Mouse (Mus musculus): Measurements from ENCODE around the gene Ifitm1. TPM values are rescaled to one million over a fixed set of nuclear protein-coding genes. Genes with fewer than 3 reads are reported as not detected.

The Ifitm1 gene
- polyA plus RNA-seq, 1 experiment from 2014 or later, result 8.0 TPM

DNA sequence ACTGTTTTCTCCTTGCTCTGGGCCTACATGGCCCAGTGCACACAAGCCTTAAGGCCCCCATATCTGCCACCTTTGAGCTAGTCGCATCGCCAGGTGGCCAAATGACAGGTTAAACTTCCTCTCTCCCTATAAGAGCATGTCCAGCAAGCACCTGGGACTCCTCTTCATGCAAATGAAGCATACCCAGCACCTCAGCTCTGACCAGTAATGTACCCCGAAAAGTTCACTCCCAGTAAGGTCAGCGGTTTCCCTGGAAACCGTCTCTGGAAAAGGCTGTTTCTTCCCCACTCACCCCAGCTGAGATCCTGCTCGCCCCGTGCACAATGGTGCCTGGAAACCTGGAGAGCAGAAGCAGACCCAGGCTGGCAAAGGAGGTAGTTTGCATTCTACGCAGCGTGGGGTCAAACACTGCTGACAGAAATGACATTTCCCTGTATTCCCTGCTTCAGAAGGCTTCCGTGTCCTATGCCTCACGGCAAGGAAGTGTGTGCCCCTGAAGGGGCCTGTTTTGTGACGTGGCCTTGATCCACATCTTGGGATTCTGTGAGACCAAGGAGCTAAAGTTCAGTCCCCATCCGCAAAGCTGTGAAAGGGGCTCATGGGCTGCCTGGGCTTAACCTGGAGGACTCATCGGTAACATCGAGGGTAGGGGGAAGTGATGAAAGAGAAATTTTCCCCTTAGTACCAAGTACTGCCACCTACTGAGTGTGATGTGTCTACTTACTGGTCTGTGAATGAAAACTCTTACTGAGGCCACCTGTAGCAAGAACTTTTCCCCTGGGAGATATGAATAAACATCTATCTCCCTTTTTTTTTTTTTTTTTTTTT lies 34.1 kb downstream of the Ifitm1 start:
- no peaks in the 10 kb centered on the region for H3K4me1 ChIP-seq (ENCODE audit: control insufficient read depth, insufficient read depth, low read length)
- H3K9ac ChIP-seq (ENCODE audit: low read length), result no peak overlapping the region
- H3K36me3 ChIP-seq (ENCODE audit: control insufficient read depth, insufficient read depth, low read length), result no peaks in the 10 kb centered on the region
- no peaks in the 10 kb centered on the region for H3K9me3 ChIP-seq (ENCODE audit: control insufficient read depth, low read length)
- no peak overlapping the region for H3K4me3 ChIP-seq (ENCODE audit: low read depth, low read length)
- ATAC-seq (ENCODE audit: low FRiP score) (no peak), DNase-seq (ENCODE audit: low spot score, missing footprints) (no peak)
- no peak overlapping the region for H3K27ac ChIP-seq (ENCODE audit: low read depth, low read length)
- H3K4me2 ChIP-seq, result no peak overlapping the region
- WGBS, result 77% methylated on average over 15 of the region's 15 CpGs
- H3K27me3 ChIP-seq (ENCODE audit: control insufficient read depth, insufficient read depth, low read length), result no peaks in the 10 kb centered on the region

DNA sequence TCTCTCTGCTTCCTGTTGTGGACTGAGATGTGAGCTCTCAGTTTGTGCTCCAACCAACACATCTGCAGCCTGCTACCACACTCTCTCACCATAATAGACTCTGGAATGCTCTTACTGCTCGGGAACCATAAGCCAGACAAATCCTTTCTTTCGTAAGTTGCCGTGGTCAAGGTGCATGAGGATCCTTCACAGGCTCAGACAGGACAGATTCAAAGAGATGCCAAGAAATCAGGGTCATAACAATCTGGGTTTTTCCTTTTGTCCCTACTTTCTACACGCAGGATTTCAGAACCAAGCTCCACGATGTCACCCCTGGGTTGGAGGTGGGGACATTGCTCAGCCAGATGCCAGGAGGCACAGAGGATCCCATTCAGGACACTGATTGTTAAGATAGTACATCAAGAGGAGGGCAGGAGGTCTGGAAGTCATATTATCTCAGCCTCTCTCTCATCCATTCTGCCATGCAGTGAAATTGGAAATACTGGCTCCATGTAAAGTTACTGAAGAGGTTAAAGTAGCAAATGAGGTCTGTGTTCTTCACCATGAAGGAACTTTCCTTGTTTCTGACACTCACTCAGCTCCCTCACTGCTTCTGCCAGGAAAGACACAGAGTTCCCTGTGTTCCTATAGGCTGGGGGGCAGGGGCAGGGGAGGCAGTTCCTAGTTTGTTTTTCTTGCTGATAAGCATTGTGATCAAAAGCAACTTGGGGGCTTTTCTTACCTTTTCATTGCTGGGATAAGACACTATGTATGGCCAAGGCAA lies 36.4 kb downstream of the Ifitm1 start:
- ATAC-seq (ENCODE audit: low FRiP score), result no peak
- Histone ChIP-seq H3K9ac (ENCODE audit: low read length) (no peak overlapping the region), H3K4me3 (ENCODE audit: low read depth, low read length) (no peak overlapping the region), H3K4me1 (ENCODE audit: control insufficient read depth, insufficient read depth, low read length) (peaks cover 3% of the 10 kb centered on the region; the same call in 1 of the 2 replicates), H3K4me2 (no peak overlapping the region), H3K27ac (ENCODE audit: low read depth, low read length) (no peak overlapping the region), H3K27me3 (ENCODE audit: control insufficient read depth, insufficient read depth, low read length) (no peaks in the 10 kb centered on the region; the same call in 1 of the 2 replicates), H3K36me3 (ENCODE audit: control insufficient read depth, insufficient read depth, low read length) (no peaks in the 10 kb centered on the region), H3K9me3 (ENCODE audit: control insufficient read depth, low read length) (no peaks in the 10 kb centered on the region)
- no peak for DNase-seq (ENCODE audit: low spot score, missing footprints)
- WGBS, result 83% methylated on average over 5 of the region's 5 CpGs

DNA sequence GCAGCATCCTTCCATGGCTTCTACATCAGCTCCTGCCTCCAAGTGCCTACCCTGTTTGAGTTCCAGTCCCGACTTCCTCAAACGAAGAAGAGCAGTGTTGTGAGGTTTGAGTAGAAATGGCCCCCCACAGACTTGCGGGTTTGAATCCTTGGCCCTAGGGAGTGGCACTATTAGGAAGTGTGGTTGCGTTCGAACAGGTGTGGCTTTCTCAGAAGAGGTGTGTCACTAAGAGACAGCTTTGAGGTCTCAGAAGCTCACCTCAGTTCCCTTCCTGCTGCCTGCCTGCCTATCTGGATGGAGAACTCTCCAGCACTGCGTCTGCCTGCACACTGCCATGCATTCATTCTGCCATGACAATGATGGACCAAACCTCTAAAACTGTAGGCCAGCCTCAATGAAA lies 39.4 kb downstream of the Ifitm1 start:
- Histone ChIP-seq H3K4me3 (ENCODE audit: low read depth, low read length) (no peak overlapping the region), H3K9ac (ENCODE audit: low read length) (no peak overlapping the region), H3K9me3 (ENCODE audit: control insufficient read depth, low read length) (no peaks in the 10 kb centered on the region), H3K4me1 (ENCODE audit: control insufficient read depth, insufficient read depth, low read length) (peaks cover 3% of the 10 kb centered on the region; the same call in 1 of the 2 replicates), H3K4me2 (no peak overlapping the region), H3K27ac (ENCODE audit: low read depth, low read length) (no peak overlapping the region), H3K27me3 (ENCODE audit: control insufficient read depth, insufficient read depth, low read length) (no peaks in the 10 kb centered on the region; the same call in 1 of the 2 replicates), H3K36me3 (ENCODE audit: control insufficient read depth, insufficient read depth, low read length) (no peaks in the 10 kb centered on the region)
- DNase-seq (ENCODE audit: low spot score, missing footprints) (no peak), ATAC-seq (ENCODE audit: low FRiP score) (no peak)
- 94% methylated on average over 6 of the region's 6 CpGs for WGBS

DNA sequence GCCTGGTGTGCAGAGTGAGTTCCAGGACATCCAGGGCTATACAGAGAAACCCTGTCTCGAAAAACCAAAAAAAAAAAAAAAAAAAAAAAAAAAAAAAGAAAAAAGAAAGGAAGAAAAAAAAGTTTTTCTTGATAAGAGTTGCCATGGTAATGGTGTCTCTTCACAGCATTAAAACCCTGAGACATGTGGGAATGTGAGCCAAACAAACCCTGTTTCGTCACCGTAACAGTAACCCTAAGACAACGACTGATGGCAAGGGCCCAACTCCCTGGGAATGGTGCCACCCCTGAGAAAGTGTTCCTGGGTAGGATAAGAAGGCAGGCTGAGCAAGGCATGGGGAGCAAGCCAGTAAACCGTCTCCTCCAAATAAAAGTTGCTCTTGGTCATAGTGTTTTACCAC lies 39.9 kb downstream of the Ifitm1 start:
- Histone ChIP-seq H3K36me3 (ENCODE audit: control insufficient read depth, insufficient read depth, low read length) (no peaks in the 10 kb centered on the region), H3K4me3 (ENCODE audit: low read depth, low read length) (no peak overlapping the region), H3K27me3 (ENCODE audit: control insufficient read depth, insufficient read depth, low read length) (no peaks in the 10 kb centered on the region; the same call in 1 of the 2 replicates), H3K27ac (ENCODE audit: low read depth, low read length) (no peak overlapping the region), H3K9me3 (ENCODE audit: control insufficient read depth, low read length) (no peaks in the 10 kb centered on the region), H3K4me1 (ENCODE audit: control insufficient read depth, insufficient read depth, low read length) (peaks cover 3% of the 10 kb centered on the region; the same call in 1 of the 2 replicates), H3K9ac (ENCODE audit: low read length) (no peak overlapping the region), H3K4me2 (no peak overlapping the region)
- WGBS, result 89% methylated on average over 5 of the region's 5 CpGs
- DNase-seq (ENCODE audit: low spot score, missing footprints), result no peak
- no peak for ATAC-seq (ENCODE audit: low FRiP score)

DNA sequence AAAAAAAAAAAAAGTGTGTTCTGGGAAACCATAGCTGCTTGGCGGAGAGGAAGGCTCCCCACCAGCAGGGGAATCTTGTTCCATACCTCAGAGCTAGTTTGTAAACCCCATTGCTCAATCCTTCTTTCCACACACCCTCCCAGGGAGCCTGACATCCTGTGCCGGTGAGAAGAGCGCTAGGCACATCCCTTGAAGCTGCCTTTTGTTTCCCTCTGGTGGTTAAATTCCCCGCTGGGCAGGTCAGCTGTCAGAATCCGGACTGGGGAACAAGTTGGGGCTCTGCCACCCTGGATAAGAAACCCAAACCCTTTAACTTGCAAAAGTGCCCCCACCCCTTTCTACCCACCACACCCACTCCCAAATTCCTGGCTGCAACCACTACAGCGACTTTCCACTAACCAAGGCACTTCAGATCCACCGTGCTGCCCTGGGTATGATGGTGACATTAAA lies 41.3 kb downstream of the Ifitm1 start:
- peak; percentile 86 for DNase-seq (ENCODE audit: low spot score, missing footprints)
- Histone ChIP-seq H3K4me3 (ENCODE audit: low read depth, low read length) (no peak overlapping the region), H3K36me3 (ENCODE audit: control insufficient read depth, insufficient read depth, low read length) (no peaks in the 10 kb centered on the region; the same call in 1 of the 2 replicates), H3K27me3 (ENCODE audit: control insufficient read depth, insufficient read depth, low read length) (no peaks in the 10 kb centered on the region; the same call in 1 of the 2 replicates), H3K4me1 (ENCODE audit: control insufficient read depth, insufficient read depth, low read length) (peaks cover 3% of the 10 kb centered on the region; the same call in 1 of the 2 replicates), H3K27ac (ENCODE audit: low read depth, low read length) (no peak overlapping the region), H3K4me2 (peak overlapping the region; percentile 37), H3K9me3 (ENCODE audit: control insufficient read depth, low read length) (no peaks in the 10 kb centered on the region), H3K9ac (ENCODE audit: low read length) (no peak overlapping the region)
- WGBS, result 5% methylated on average over 7 of the region's 7 CpGs
- no peak for ATAC-seq (ENCODE audit: low FRiP score)

DNA sequence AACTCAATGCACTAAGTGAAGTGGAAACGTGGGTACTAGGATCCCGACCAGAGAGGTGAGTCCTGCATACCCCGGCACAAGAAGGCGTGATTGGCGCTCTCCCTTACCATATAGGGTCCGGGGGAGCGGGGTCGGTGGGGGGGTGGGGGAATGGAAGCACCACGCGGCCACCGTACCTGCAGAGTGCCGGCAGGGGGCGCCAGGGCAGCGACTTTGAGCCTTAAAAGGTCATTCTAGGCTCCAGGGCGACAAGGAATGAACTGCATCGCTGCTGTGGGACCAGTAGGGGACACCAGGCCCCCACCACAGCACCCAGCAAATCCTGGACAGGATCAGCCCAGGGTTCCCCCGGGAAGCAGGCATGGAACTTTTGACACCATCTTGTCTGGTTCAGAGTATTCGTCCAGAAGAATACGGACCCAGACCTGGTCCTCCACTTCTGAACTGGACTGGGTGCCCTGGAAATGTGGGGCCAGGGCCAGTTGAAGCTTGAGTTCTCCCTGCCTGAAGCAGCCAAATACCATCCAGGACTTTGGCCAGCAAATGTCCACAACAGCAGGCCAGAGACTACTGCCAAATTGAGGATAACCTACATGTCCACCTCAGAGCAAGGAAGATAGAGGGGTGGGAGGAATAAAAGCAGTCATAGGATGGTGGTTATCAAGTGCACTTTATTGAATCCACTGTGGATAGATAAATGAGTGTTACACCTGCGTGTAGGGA lies 42.1 kb downstream of the Ifitm1 start:
- Histone ChIP-seq H3K4me1 (ENCODE audit: control insufficient read depth, insufficient read depth, low read length) (peaks cover 3% of the 10 kb centered on the region; the same call in 1 of the 2 replicates), H3K27ac (ENCODE audit: low read depth, low read length) (no peak overlapping the region), H3K9me3 (ENCODE audit: control insufficient read depth, low read length) (no peaks in the 10 kb centered on the region), H3K27me3 (ENCODE audit: control insufficient read depth, insufficient read depth, low read length) (no peaks in the 10 kb centered on the region; the same call in 1 of the 2 replicates), H3K9ac (ENCODE audit: low read length) (no peak overlapping the region), H3K4me2 (peak overlapping the region; percentile 37), H3K36me3 (ENCODE audit: control insufficient read depth, insufficient read depth, low read length) (no peaks in the 10 kb centered on the region; the same call in 1 of the 2 replicates), H3K4me3 (ENCODE audit: low read depth, low read length) (no peak overlapping the region)
- DNase-seq (ENCODE audit: low spot score, missing footprints), result peak; percentile 98
- peak; percentile 84 for ATAC-seq (ENCODE audit: low FRiP score)
- WGBS, result 7% methylated on average over 20 of the region's 20 CpGs

DNA sequence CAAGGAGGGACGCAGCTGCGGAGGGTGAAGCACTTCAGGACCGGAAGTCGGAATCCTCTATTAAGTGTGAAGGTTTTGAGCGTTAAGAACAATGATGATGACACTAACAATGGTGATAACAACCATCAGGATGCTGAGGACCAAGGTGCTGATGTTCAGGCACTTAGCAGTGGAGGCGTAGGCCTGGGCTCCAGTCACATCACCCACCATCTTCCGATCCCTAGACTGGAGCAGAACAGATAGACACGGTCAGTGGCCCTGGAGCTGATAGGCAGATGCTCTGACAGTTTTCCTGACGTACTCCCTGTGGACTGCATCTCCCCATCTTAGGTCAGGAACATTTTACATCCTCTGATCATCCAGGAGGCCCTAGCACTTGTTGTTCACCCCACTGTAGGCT lies 42.6 kb downstream of the Ifitm1 start:
- DNase-seq (ENCODE audit: low spot score, missing footprints) (no peak), ATAC-seq (ENCODE audit: low FRiP score) (no peak)
- 87% methylated on average over 9 of the region's 9 CpGs for WGBS
- H3K4me2 ChIP-seq, result no peak overlapping the region
- H3K27me3 ChIP-seq (ENCODE audit: control insufficient read depth, insufficient read depth, low read length), result no peaks in the 10 kb centered on the region; the same call in 1 of the 2 replicates
- H3K4me1 ChIP-seq (ENCODE audit: control insufficient read depth, insufficient read depth, low read length), result peaks cover 3% of the 10 kb centered on the region; the same call in 1 of the 2 replicates
- no peaks in the 10 kb centered on the region for H3K9me3 ChIP-seq (ENCODE audit: control insufficient read depth, low read length)
- H3K4me3 ChIP-seq (ENCODE audit: low read depth, low read length), result no peak overlapping the region
- H3K9ac ChIP-seq (ENCODE audit: low read length), result no peak overlapping the region
- H3K36me3 ChIP-seq (ENCODE audit: control insufficient read depth, insufficient read depth, low read length), result no peaks in the 10 kb centered on the region; the same call in 1 of the 2 replicates
- H3K27ac ChIP-seq (ENCODE audit: low read depth, low read length), result no peak overlapping the region

DNA sequence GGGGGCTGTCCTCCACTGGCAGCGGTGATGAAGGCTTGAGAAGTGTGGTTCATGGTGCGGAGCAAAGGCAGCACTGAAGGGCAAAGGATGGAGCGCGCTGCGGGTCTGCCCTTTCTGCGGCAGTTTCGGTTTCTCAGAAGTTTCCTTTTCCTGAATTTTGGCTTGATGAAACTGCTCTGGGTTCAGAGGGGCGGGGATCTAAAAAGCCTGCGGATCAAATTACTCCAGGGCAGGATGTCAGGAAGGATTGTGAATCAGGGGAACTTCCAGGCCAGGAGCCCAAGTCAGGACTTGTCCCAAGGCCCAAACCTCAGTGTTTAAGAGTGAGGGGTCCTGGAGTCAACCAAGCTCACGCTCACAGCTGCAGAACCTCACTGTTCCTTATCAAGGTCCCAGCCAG lies 43.6 kb downstream of the Ifitm1 start, which contains the start of gene Ifitm3:
Gene Ifitm3, minus strand, starts transcription at position 178 of the 400 bp plus-strand sequence.
- no peak within 1 kb of the TSS for H3K4me3 ChIP-seq (ENCODE audit: low read depth, low read length)
- no peak within 1 kb of the TSS for H3K27ac ChIP-seq (ENCODE audit: low read depth, low read length)
- peaks cover 3% of the 10 kb centered on the region; the same call in 1 of the 2 replicates for H3K4me1 ChIP-seq (ENCODE audit: control insufficient read depth, insufficient read depth, low read length)
- no peak for DNase-seq (ENCODE audit: low spot score, missing footprints)
- no peaks in the 10 kb centered on the region; the same call in 1 of the 2 replicates for H3K27me3 ChIP-seq (ENCODE audit: control insufficient read depth, insufficient read depth, low read length)
- H3K36me3 ChIP-seq (ENCODE audit: control insufficient read depth, insufficient read depth, low read length), result no peaks in the 10 kb centered on the region; the same call in 1 of the 2 replicates
- H3K9me3 ChIP-seq (ENCODE audit: control insufficient read depth, low read length), result no peaks in the 10 kb centered on the region
- no peak within 1 kb of the TSS for H3K4me2 ChIP-seq
- no peak within 1 kb of the TSS for H3K9ac ChIP-seq (ENCODE audit: low read length)
- no peak for ATAC-seq (ENCODE audit: low FRiP score)
- 38% methylated on average over 10 of the region's 10 CpGs for WGBS
